Mouse (Mus musculus): ENCODE results near the gene Als2cr12.

- no peak for TF ChIP-seq CTCF (IDR thresholded peaks at IDR 0.05; ENCODE audit: control insufficient read depth, insufficient read depth, insufficient replicate concordance, low read depth, low read length)
- TF ChIP-seq POLR2A (IDR thresholded peaks at IDR 0.05; ENCODE audit: control insufficient read depth, low read depth, low read length) = no peak
These were observed 4.2 kb upstream of the Als2cr12 start for GRCm38 (mm10) chr1:58699988-58700387.

Data from testis, adult 2 months (tissue).